8 mouse cellular contexts compared by ENCODE assay signal in the genomic region with DNA sequence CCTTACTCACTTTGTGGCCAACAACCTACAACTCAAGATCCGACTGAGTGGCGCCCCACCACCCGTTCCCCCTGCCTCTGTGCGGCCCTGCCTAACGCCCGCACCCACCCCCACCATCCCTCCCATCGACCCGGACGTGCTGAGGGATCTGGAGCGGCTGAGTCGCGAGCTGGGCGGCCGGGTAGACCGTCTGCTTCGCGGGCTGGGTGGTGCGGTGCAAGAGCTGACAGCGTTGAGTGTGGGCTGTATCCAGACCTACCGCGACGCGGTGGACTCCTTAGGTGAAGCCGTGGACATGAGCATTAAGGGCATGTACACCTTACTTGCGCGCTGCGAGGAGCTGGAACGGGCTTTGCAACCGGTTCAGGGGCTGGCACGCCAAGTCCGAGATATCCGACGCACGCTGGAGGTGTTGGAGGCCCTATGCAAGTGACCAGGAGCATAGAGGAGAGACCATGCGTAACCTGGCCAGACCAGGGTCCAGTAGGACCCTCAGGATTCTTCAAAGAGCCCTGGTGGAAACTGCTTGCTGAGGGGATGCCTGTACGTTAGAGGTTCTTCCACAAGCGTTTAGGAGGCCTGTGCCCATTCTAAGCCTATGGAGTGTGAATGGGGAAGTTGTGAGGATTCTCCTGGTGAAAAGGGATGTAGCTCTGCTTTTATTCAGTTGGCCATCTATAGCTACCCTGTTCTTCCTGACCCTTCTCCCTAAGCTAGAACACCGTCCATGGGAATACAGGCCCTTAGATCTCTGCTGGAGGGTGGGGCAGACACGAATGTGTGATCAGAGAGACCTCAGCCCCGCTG. TPM values are rescaled to one million over a fixed set of nuclear protein-coding genes. Genes with fewer than 3 reads are reported as not detected.
DNase-seq lines count a peak whose midpoint lies in the region; ATAC-seq lines count a peak whose summit lies in the region.

No protein-coding gene starts in this region.

- DNase-seq in left cerebral cortex, adult 8-10 months (ENCODE audit: low spot score in 2 of 2): peak; percentile 37 to 44
- DNase-seq in left cerebral cortex, postnatal 14 days (ENCODE audit: low spot score in 2 of 2): no peak
- peak; percentile 71 for DNase-seq in MEL-GATA-1-ER (ENCODE audit: extremely low read depth, low read depth)
- peak; percentile 66 for DNase-seq in cerebellum, postnatal 25 days
- DNase-seq in hindbrain, embryonic 10.5 days (ENCODE audit: low spot score): peak; percentile 46
- peak; percentile 53 for DNase-seq in liver, embryonic 11.5 days (ENCODE audit: low spot score)
- peak; percentile 60 for DNase-seq in retina, postnatal 1 day
- no peak for DNase-seq in frontal cortex, postnatal 25 days (ENCODE audit: low spot score in 2 of 2)

- peak overlapping the region; percentile 98 for H3K4me2 ChIP-seq in liver, embryonic 11.5 days

- peaks cover 47% of the 10 kb centered on the region for H3K4me1 ChIP-seq in hindbrain, embryonic 10.5 days (replicated peaks)
- H3K4me1 ChIP-seq in liver, embryonic 11.5 days (replicated peaks; ENCODE audit: control insufficient read depth, insufficient read depth, low read length): peaks cover 28% of the 10 kb centered on the region

- H3K27ac ChIP-seq in hindbrain, embryonic 10.5 days: peak overlapping the region; percentile 93
- H3K27ac ChIP-seq in liver, embryonic 11.5 days (ENCODE audit: low read depth, low read length): peak overlapping the region; percentile 52

- H3K4me3 ChIP-seq in hindbrain, embryonic 10.5 days: peak overlapping the region; percentile 83
- H3K4me3 ChIP-seq in liver, embryonic 11.5 days (ENCODE audit: low read depth, low read length): peak overlapping the region; percentile 70

- no peak; the same call in 1 of the 2 replicates for ATAC-seq in liver, embryonic 11.5 days (replicated peaks; ENCODE audit: low FRiP score)

- no peaks in the 10 kb centered on the region for H3K9me3 ChIP-seq in hindbrain, embryonic 10.5 days
- H3K9me3 ChIP-seq in liver, embryonic 11.5 days (ENCODE audit: control insufficient read depth, low read length): no peaks in the 10 kb centered on the region

- H3K9ac ChIP-seq in liver, embryonic 11.5 days (ENCODE audit: low read depth, low read length): peak overlapping the region; percentile 68

- intact Hi-C loops in left cerebral cortex, postnatal 14 days (cut with DNase I): loop anchor here (10.0 kb wide), 1 partner anchor 184 kb away; no protein-coding TSS in a partner anchor

- no peaks in the 10 kb centered on the region for H3K36me3 ChIP-seq in hindbrain, embryonic 10.5 days
- H3K36me3 ChIP-seq in liver, embryonic 11.5 days (ENCODE audit: control insufficient read depth, insufficient read depth, low read length): no peaks in the 10 kb centered on the region

- H3K27me3 ChIP-seq in hindbrain, embryonic 10.5 days (ENCODE audit: insufficient read depth, poor library complexity, severe bottlenecking): peaks cover 8% of the 10 kb centered on the region; the same call in 1 of the 2 replicates
- no peaks in the 10 kb centered on the region for H3K27me3 ChIP-seq in liver, embryonic 11.5 days (replicated peaks; ENCODE audit: control insufficient read depth, insufficient read depth, low read length)

- under 1% methylated on average over 40 of the region's 40 CpGs for WGBS in hindbrain, embryonic 10.5 days
- WGBS in liver, embryonic 11.5 days: 2% methylated on average over 40 of the region's 40 CpGs

RNA-seq across cellular contexts. Expression of gene Borcs6, which starts 1.1 kb away (rescaled TPM):
- total RNA-seq in left cerebral cortex, adult 8-10 months (2022): 10 to 100 TPM; 32.3 to 37.9 (median 33.5) TPM
- 10 to 100 TPM; 26.1 to 29.2 TPM for total RNA-seq in left cerebral cortex, postnatal 14 days (2021)
- polyA plus RNA-seq in hindbrain, embryonic 10.5 days (2016; fragmentation: Nextera tagmentation; extraction: Ambion mirVana): 8.5 and 12.6 TPM in 2 replicates
- polyA plus RNA-seq in liver, embryonic 11.5 days (2014; fragmentation: Nextera tagmentation; extraction: Ambion mirVana): 5.9 and 6.6 TPM in 2 replicates

RNA-seq across cellular contexts. Expression of gene Tmem107, which starts 10.0 kb away (rescaled TPM):
- total RNA-seq in left cerebral cortex, adult 8-10 months (2022): 10 to 100 TPM; 15.2 to 19.4 (median 17.1) TPM
- total RNA-seq in left cerebral cortex, postnatal 14 days (2021): 10 to 100 TPM; 14.2 to 16.9 TPM
- polyA plus RNA-seq in hindbrain, embryonic 10.5 days (2016; fragmentation: Nextera tagmentation; extraction: Ambion mirVana): 56.6 and 57.6 TPM in 2 replicates
- 39.1 and 43.5 TPM in 2 replicates for polyA plus RNA-seq in liver, embryonic 11.5 days (2014; fragmentation: Nextera tagmentation; extraction: Ambion mirVana)

RNA-seq across cellular contexts. Expression of gene Aurkb, which starts 15.2 kb away (rescaled TPM):
- total RNA-seq in left cerebral cortex, adult 8-10 months (2022): under 1 TPM; 0.53 to 0.80 (median 0.62) TPM
- 1 to 10 TPM in 1 of 2 experiments, under 1 TPM in 1; 0.86 to 1.2 TPM for total RNA-seq in left cerebral cortex, postnatal 14 days (2021)
- polyA plus RNA-seq in hindbrain, embryonic 10.5 days (2016; fragmentation: Nextera tagmentation; extraction: Ambion mirVana): 184 and 228 TPM in 2 replicates
- 168 and 170 TPM in 2 replicates for polyA plus RNA-seq in liver, embryonic 11.5 days (2014; fragmentation: Nextera tagmentation; extraction: Ambion mirVana)

RNA-seq across cellular contexts. Expression of gene Vamp2, which starts 27.6 kb away (rescaled TPM):
- 1,000 to 10,000 TPM; 1,002 to 1,054 (median 1,038) TPM for total RNA-seq in left cerebral cortex, adult 8-10 months (2022)
- total RNA-seq in left cerebral cortex, postnatal 14 days (2021): 1,000 to 10,000 TPM; 1,220 to 1,271 TPM
- 67.1 and 108 TPM in 2 replicates for polyA plus RNA-seq in hindbrain, embryonic 10.5 days (2016; fragmentation: Nextera tagmentation; extraction: Ambion mirVana)
- polyA plus RNA-seq in liver, embryonic 11.5 days (2014; fragmentation: Nextera tagmentation; extraction: Ambion mirVana): 47.2 and 56.0 TPM in 2 replicates

RNA-seq across cellular contexts. Expression of gene Per1, which starts 34.4 kb away (rescaled TPM):
- 100 to 1,000 TPM; 105 to 140 (median 114) TPM for total RNA-seq in left cerebral cortex, adult 8-10 months (2022)
- 100 to 1,000 TPM in 1 of 2 experiments, 10 to 100 TPM in 1; 90.4 to 112 TPM for total RNA-seq in left cerebral cortex, postnatal 14 days (2021)
- polyA plus RNA-seq in hindbrain, embryonic 10.5 days (2016; fragmentation: Nextera tagmentation; extraction: Ambion mirVana): 7.8 and 9.8 TPM in 2 replicates
- 6.2 and 6.6 TPM in 2 replicates for polyA plus RNA-seq in liver, embryonic 11.5 days (2014; fragmentation: Nextera tagmentation; extraction: Ambion mirVana)

Comparison
In these comparisons a context has a peak if more than half of its experiments do, and no peak if none do; other contexts are left out.
1. DNase-seq: peak in left cerebral cortex, adult 8-10 months (2 of 2), MEL-GATA-1-ER (single experiment), cerebellum, postnatal 25 days (2 of 2), hindbrain, embryonic 10.5 days (single experiment), liver, embryonic 11.5 days (single experiment) and retina, postnatal 1 day (single experiment); none in left cerebral cortex, postnatal 14 days (0 of 2) and frontal cortex, postnatal 25 days (0 of 2).